Mouse (Mus musculus) ES-Bruce4 (cell line): ENCODE results near the gene E430018J23Rik. TPM values are rescaled to one million over a fixed set of nuclear protein-coding genes. Genes with fewer than 3 reads are reported as not detected.

Experiments
- H3K27ac ChIP-seq: 2 replicates; pipeline ENCODE4 v1.5.1; 2012; ENCODE audit warnings: low read length, inconsistent platforms; ENCODE audit not compliant: insufficient read depth
- H3K27me3 ChIP-seq: 2 replicates; pipeline ENCODE4 v1.6.1; 2012; ENCODE audit warnings: mild to moderate bottlenecking, low read length, inconsistent platforms; ENCODE audit not compliant: control insufficient read depth, poor library complexity, insufficient read depth, severe bottlenecking
- H3K36me3 ChIP-seq: 2 replicates; pipeline ENCODE4 v1.6.1; 2012; ENCODE audit warnings: inconsistent platforms, mild to moderate bottlenecking, low read length, moderate library complexity; ENCODE audit not compliant: control insufficient read depth, poor library complexity, insufficient read depth, severe bottlenecking
- H3K4me1 ChIP-seq: one replicate; pipeline ENCODE4 v1.8.1; 2011; ENCODE audit warnings: low read length; ENCODE audit not compliant: control insufficient read depth, insufficient read depth
- H3K4me3 ChIP-seq: 2 replicates; pipeline ENCODE4 v1.5.1; 2011; ENCODE audit warnings: low read depth, mild to moderate bottlenecking, low read length
- H3K9ac ChIP-seq: 2 replicates; pipeline ENCODE4 v1.6.1; 2012; ENCODE audit warnings: low read depth, mild to moderate bottlenecking, inconsistent platforms; ENCODE audit not compliant: poor library complexity, severe bottlenecking
- H3K9me3 ChIP-seq: replicated peaks from 2 replicates; pipeline ENCODE4 v1.6.1; 2012; ENCODE audit warnings: mild to moderate bottlenecking, low read length, inconsistent platforms; ENCODE audit not compliant: control insufficient read depth, poor library complexity, insufficient read depth, severe bottlenecking
- CTCF ChIP-seq: IDR thresholded peaks from one replicate; pipeline ENCODE4 v1.8.1; 2011; ENCODE audit warnings: low read depth, low read length
- EP300 ChIP-seq: IDR thresholded peaks from 2 replicates; pipeline ENCODE4 v1.6.1; 2011; ENCODE audit warnings: low read depth, low read length; ENCODE audit not compliant: insufficient read depth
- POLR2A ChIP-seq: IDR thresholded peaks from one replicate; pipeline ENCODE4 v1.8.1; 2011; ENCODE audit warnings: low read length; ENCODE audit not compliant: insufficient read depth
- polyA plus RNA-seq: library from polyadenylated mRNA; stranded (reverse); fragments of >200 nt; gene quantifications from 2 replicates; pipeline ENCODE4 v1.2.4, GENCODE M21; 2011; ENCODE audit warnings: low read depth; ENCODE audit not compliant: missing spikeins, insufficient read depth, insufficient read length

E430018J23Rik gene
- polyA plus RNA-seq, 1 experiment: 6.1 TPM

GRCm38 (mm10) chr7:127341356-127341755, 52.1 kb downstream of the E430018J23Rik start:
- no peak overlapping the region for H3K27ac ChIP-seq
- H3K27me3 ChIP-seq: no peaks in the 10 kb centered on the region
- TF ChIP-seq POLR2A (no peak), EP300 (no peak), CTCF (no peak)
- no peak overlapping the region for H3K9ac ChIP-seq
- H3K4me1 ChIP-seq: no peaks in the 10 kb centered on the region
- H3K36me3 ChIP-seq: no peaks in the 10 kb centered on the region
- no peak overlapping the region for H3K4me3 ChIP-seq
- no peaks in the 10 kb centered on the region for H3K9me3 ChIP-seq

Other genes with a start within 250 kb of the E430018J23Rik start
- 98.6 and 120 TPM in 2 replicates for gene Cd2bp2, start 197.6 kb downstream of the E430018J23Rik start, polyA plus RNA-seq
- 42.8 and 55.5 TPM in 2 replicates for gene Tbc1d10b, start 185.2 kb downstream of the E430018J23Rik start, polyA plus RNA-seq
- 278 and 351 TPM in 2 replicates for gene Mylpf, start 184.7 kb downstream of the E430018J23Rik start, polyA plus RNA-seq
- gene Zfp553, start 160.6 kb downstream of the E430018J23Rik start, polyA plus RNA-seq: 52.1 and 57.0 TPM in 2 replicates
- gene Sept1, start 160.5 kb downstream of the E430018J23Rik start, polyA plus RNA-seq: 210 and 229 TPM in 2 replicates
- 8.2 and 8.7 TPM in 2 replicates for gene Zfp771, start 149.4 kb downstream of the E430018J23Rik start, polyA plus RNA-seq
- 133 and 135 TPM in 2 replicates for gene Dctpp1, start 132.9 kb downstream of the E430018J23Rik start, polyA plus RNA-seq
- 77.5 and 80.3 TPM in 2 replicates for gene Sephs2, start 119.6 kb downstream of the E430018J23Rik start, polyA plus RNA-seq
- gene Itgal, start 97.4 kb downstream of the E430018J23Rik start, polyA plus RNA-seq: 0.55 and 0.81 TPM in 2 replicates
- 7.0 and 7.8 TPM in 2 replicates for gene Zfp768, start 48.0 kb downstream of the E430018J23Rik start, polyA plus RNA-seq
- gene Zfp747, start 17.6 kb downstream of the E430018J23Rik start, polyA plus RNA-seq: 4.2 and 7.5 TPM in 2 replicates
- gene 9130019O22Rik, start 6.5 kb downstream of the E430018J23Rik start, polyA plus RNA-seq: 1.7 and 2.1 TPM in 2 replicates
- gene Zfp764, start 13.2 kb upstream of the E430018J23Rik start, polyA plus RNA-seq: 1.4 and 1.9 TPM in 2 replicates
- 20.3 and 24.9 TPM in 2 replicates for gene Zfp688, start 28.4 kb upstream of the E430018J23Rik start, polyA plus RNA-seq
- 2.7 and 2.8 TPM in 2 replicates for gene Zfp689, start 55.5 kb upstream of the E430018J23Rik start, polyA plus RNA-seq
- gene Prr14, start 66.0 kb upstream of the E430018J23Rik start, polyA plus RNA-seq: 45.3 and 48.0 TPM in 2 replicates
- gene Fbrs, start 85.6 kb upstream of the E430018J23Rik start, polyA plus RNA-seq: 21.8 and 25.3 TPM in 2 replicates
- 106 and 114 TPM in 2 replicates for gene Srcap, start 118.4 kb upstream of the E430018J23Rik start, polyA plus RNA-seq
- gene Gm42715, start 126.0 kb upstream of the E430018J23Rik start, polyA plus RNA-seq: 13.0 and 13.6 TPM in 2 replicates
- 2.9 and 3.2 TPM in 2 replicates for gene Tmem265, start 167.8 kb upstream of the E430018J23Rik start, polyA plus RNA-seq
- 38.1 and 44.6 TPM in 2 replicates for gene Phkg2, start 179.7 kb upstream of the E430018J23Rik start, polyA plus RNA-seq
- 3.3 and 4.7 TPM in 2 replicates for gene Ccdc189, start 195.0 kb upstream of the E430018J23Rik start, polyA plus RNA-seq
- gene Rnf40, start 195.1 kb upstream of the E430018J23Rik start, polyA plus RNA-seq: 39.4 and 41.6 TPM in 2 replicates
- gene Zfp629, start 222.2 kb upstream of the E430018J23Rik start, polyA plus RNA-seq: 4.9 and 6.0 TPM in 2 replicates